Mouse (Mus musculus): ENCODE measurements around the gene Slc33a1.
A peak's percentile ranks its signal among the peaks of the same experiment; 100 is the strongest.

DNA sequence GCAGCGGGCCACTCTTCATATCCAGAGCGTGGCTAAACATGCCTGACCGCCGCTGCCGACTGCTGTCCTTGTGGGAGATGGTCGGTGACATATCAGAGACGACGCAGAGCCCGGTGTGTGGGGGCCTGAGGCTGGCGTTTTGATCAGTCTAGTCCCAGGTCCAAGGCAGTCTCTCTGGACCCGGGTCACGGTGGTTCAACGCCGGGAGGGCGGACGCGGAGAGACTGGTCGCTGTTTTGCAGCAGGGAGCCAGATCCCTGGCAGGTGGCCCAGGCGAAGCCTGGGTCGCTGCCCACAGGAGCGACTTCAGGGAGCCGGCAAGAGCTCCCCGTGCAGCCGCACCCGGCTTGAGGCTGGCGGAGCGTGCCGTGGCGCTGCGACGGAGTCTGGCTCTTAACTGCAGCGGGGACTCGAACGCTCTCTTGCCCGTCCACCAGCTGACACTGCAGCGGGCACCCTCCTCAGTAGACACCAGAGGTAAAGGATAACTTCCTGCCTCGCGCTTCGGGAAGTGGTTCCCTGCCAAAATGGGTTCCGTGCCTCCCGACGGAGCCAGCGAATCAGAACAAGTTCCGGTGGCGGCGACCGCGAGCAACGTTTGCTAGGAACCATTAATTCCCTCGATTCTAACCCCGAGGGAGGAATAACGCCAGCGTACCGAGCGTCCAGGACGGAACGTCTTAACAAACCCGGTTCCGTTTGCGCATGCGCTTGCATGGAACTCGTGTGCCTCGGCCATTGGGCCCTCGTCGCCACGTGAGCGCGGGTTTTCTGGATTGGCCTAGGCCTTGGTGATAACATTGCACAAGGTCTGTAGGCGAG lies at the start of gene Slc33a1:
- TF ChIP-seq USF1 (IDR thresholded peaks at IDR 0.05; ENCODE audit: low read depth) (peak; percentile 98), CTCF (IDR thresholded peaks at IDR 0.05; ENCODE audit: control insufficient read depth, insufficient read depth, insufficient read length) (no peak), MAX (IDR thresholded peaks at IDR 0.05) (peak; percentile 99), MYOG (IDR thresholded peaks at IDR 0.05; ENCODE audit: control insufficient read depth, extremely low read depth, insufficient read length) (no peak), CEBPB (IDR thresholded peaks at IDR 0.05; ENCODE audit: low read depth) (peak; percentile 62)

Measured in C2C12 (cell line).